Mouse (Mus musculus) limb, embryonic 11.5 days (tissue): ENCODE measurements at regions not wholly inside any gene's neighbourhood (a gene's known extent, or its start where the extent isn't known, plus 50 kb on each side); places are given as distances from the start of the nearest gene placed in this dataset.
A peak's percentile ranks its signal among the peaks of the same experiment; 100 is the strongest.
"Not testable (repeated sequence)": the region's sequence is repeated elsewhere in the genome, so short reads cannot be mapped to it uniquely, and the experiment has no call there.

Experiments used
- ATAC-seq: fragments of 200-750 bp; cut with Nextera tagmentation; 2 replicates; pipeline ENCODE4 v1.8.0; 2017; ENCODE audit warnings: low read depth; ENCODE audit not compliant: insufficient number of reproducible peaks, low FRiP score, low TSS enrichment
- DNase-seq: peaks from one replicate; pipeline ENCODE4 v3.0.0-alpha.2; 2015; ENCODE audit warnings: low spot score
- H3K27ac ChIP-seq: fragments of 300-500 bp; sonication (generic); replicated peaks from 2 replicates; pipeline ENCODE4 v1.5.1; 2014; ENCODE audit warnings: low read depth, mild to moderate bottlenecking, low read length
- H3K27me3 ChIP-seq: fragments of 300-500 bp; sonication (generic); 2 replicates; pipeline ENCODE4 v1.6.1; 2014; ENCODE audit warnings: mild to moderate bottlenecking, low read length, mixed read lengths; ENCODE audit not compliant: control insufficient read depth, insufficient read depth
- H3K36me3 ChIP-seq: fragments of 300-500 bp; sonication (generic); 2 replicates; pipeline ENCODE4 v1.6.1; 2014; ENCODE audit warnings: mild to moderate bottlenecking, low read length, moderate library complexity, mixed read lengths; ENCODE audit not compliant: control insufficient read depth, insufficient read depth
- H3K4me1 ChIP-seq: fragments of 300-500 bp; sonication (generic); 2 replicates; pipeline ENCODE4 v1.6.1; 2014; ENCODE audit warnings: low read length, mixed read lengths; ENCODE audit not compliant: control insufficient read depth, insufficient read depth
- H3K4me2 ChIP-seq: fragments of 300-500 bp; sonication (generic); 2 replicates; pipeline ENCODE4 v1.6.1; 2014; ENCODE audit warnings: low read depth, mild to moderate bottlenecking, moderate library complexity; ENCODE audit not compliant: severe bottlenecking
- H3K4me3 ChIP-seq: fragments of 300-500 bp; sonication (generic); 2 replicates; pipeline ENCODE4 v1.5.1; 2014; ENCODE audit warnings: low read depth, low read length
- H3K9ac ChIP-seq: fragments of 300-500 bp; sonication (generic); 2 replicates; pipeline ENCODE4 v1.6.1; 2014; ENCODE audit warnings: mild to moderate bottlenecking, low read length
- H3K9me3 ChIP-seq: fragments of 300-500 bp; sonication (generic); 2 replicates; pipeline ENCODE4 v1.6.1; 2016; ENCODE audit warnings: low read length; ENCODE audit not compliant: control insufficient read depth
- WGBS: fragments of 180-500 bp; shearing (Covaris S2); extraction: QIAGEN DNeasy Blood & Tissue Kit; methylation state at CpG from one replicate; pipeline ENCODE4 v1.1.7; 2014; 5-methylcytosine and 5-hydroxymethylcytosine counted together

- H3K4me3 ChIP-seq: no peak overlapping the region
- H3K36me3 ChIP-seq: no peaks in the 10 kb centered on the region
- H3K9ac ChIP-seq: no peak overlapping the region
- no peak overlapping the region for H3K4me2 ChIP-seq
- no peaks in the 10 kb centered on the region for H3K9me3 ChIP-seq
- WGBS: 71% methylated on average over 7 of the region's 7 CpGs
- H3K27ac ChIP-seq: no peak overlapping the region
- no peak for DNase-seq
- H3K4me1 ChIP-seq: no peaks in the 10 kb centered on the region
- H3K27me3 ChIP-seq: no peaks in the 10 kb centered on the region
- no peak for ATAC-seq
Observed at GRCm38 (mm10) chr13:107568701-107569121, 475.5 kb upstream of the Smim15 start.

DNA sequence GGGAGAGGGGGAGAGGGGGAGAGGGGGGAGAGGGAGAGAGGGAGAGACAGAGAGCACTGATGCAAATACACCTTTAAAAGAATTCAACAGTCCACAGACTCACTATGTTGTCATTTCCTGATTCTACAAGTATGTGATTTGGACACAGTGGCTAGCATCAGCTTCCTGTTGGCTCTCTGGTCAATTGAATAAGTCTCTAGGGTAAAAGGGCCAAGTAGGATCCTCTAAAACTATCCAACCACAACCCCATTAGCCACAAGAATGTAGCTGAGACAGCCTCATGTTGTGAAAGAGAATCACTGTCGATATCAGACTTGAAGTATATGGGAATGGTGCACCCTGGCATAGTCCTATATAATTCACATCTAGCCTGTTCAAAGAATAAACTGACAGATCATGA is 481.8 kb upstream of the Smim15 start:
- H3K36me3 ChIP-seq: no peaks in the 10 kb centered on the region
- H3K9me3 ChIP-seq: no peaks in the 10 kb centered on the region
- H3K27ac ChIP-seq: no peak overlapping the region
- H3K4me3 ChIP-seq: no peak overlapping the region
- WGBS: 82% methylated on average over 1 of the region's 1 CpGs
- no peak overlapping the region for H3K4me2 ChIP-seq
- no peak for ATAC-seq
- DNase-seq: no peak
- H3K9ac ChIP-seq: no peak overlapping the region
- no peaks in the 10 kb centered on the region for H3K4me1 ChIP-seq
- no peaks in the 10 kb centered on the region for H3K27me3 ChIP-seq

GRCm38 (mm10) chr13:107561529-107561928 is 482.7 kb upstream of the Smim15 start:
- no peaks in the 10 kb centered on the region for H3K36me3 ChIP-seq
- WGBS: 82% methylated on average over 2 of the region's 2 CpGs

GRCm38 (mm10) chr13:107555958-107556357 is 488.3 kb upstream of the Smim15 start:
- H3K27me3 ChIP-seq: no peaks in the 10 kb centered on the region
- H3K27ac ChIP-seq: no peak overlapping the region
- H3K4me3 ChIP-seq: no peak overlapping the region
- H3K9me3 ChIP-seq: no peaks in the 10 kb centered on the region
- no peak for ATAC-seq
- no peak overlapping the region for H3K4me2 ChIP-seq
- no peaks in the 10 kb centered on the region for H3K4me1 ChIP-seq
- H3K36me3 ChIP-seq: no peaks in the 10 kb centered on the region
- no peak for DNase-seq
- 93% methylated on average over 3 of the region's 3 CpGs for WGBS
- H3K9ac ChIP-seq: no peak overlapping the region

More at GRCm38 (mm10) chr13:107561529-107561928, 482.7 kb upstream of the Smim15 start:
- no peaks in the 10 kb centered on the region for H3K9me3 ChIP-seq
- H3K4me1 ChIP-seq: no peaks in the 10 kb centered on the region
- no peak overlapping the region for H3K27ac ChIP-seq
- no peak overlapping the region for H3K4me2 ChIP-seq
- H3K9ac ChIP-seq: no peak overlapping the region
- no peak for ATAC-seq
- no peaks in the 10 kb centered on the region for H3K27me3 ChIP-seq
- peak; percentile 7 for DNase-seq
- H3K4me3 ChIP-seq: no peak overlapping the region

DNA sequence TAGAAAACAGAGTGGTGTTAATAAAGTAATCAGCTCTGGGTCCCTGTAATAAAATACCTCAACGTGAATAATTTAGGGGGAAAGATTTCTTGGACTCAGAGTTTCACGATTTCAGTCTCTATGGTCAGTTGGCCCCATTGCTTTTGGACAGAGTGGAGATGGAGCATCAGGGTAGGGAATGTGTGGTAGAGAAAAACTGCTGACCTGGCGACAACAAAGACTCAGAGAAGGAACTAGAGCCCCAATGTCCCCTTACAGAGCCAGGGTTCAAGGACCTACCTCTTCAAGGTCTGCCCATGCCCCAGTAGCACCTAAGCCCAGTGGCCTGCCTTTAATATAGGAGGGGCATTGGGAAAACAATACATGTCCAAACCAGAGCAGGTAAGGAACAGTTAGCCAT is 490.2 kb upstream of the Smim15 start:
- Histone ChIP-seq H3K9me3 (no peaks in the 10 kb centered on the region), H3K9ac (no peak overlapping the region), H3K4me1 (no peaks in the 10 kb centered on the region), H3K4me2 (no peak overlapping the region), H3K27ac (no peak overlapping the region), H3K27me3 (no peaks in the 10 kb centered on the region), H3K36me3 (no peaks in the 10 kb centered on the region), H3K4me3 (no peak overlapping the region)
- no peak for DNase-seq
- 82% methylated on average over 3 of the region's 3 CpGs for WGBS
- ATAC-seq: no peak

- Histone ChIP-seq H3K27me3 (no peaks in the 10 kb centered on the region), H3K36me3 (no peaks in the 10 kb centered on the region), H3K4me3 (no peak overlapping the region), H3K4me2 (no peak overlapping the region), H3K27ac (no peak overlapping the region), H3K9ac (no peak overlapping the region), H3K4me1 (no peaks in the 10 kb centered on the region), H3K9me3 (no peaks in the 10 kb centered on the region)
- 92% methylated on average over 4 of the region's 4 CpGs for WGBS
- no peak for ATAC-seq
- DNase-seq: no peak
Observed at GRCm38 (mm10) chr13:107552165-107552564, 492.1 kb upstream of the Smim15 start.

DNA sequence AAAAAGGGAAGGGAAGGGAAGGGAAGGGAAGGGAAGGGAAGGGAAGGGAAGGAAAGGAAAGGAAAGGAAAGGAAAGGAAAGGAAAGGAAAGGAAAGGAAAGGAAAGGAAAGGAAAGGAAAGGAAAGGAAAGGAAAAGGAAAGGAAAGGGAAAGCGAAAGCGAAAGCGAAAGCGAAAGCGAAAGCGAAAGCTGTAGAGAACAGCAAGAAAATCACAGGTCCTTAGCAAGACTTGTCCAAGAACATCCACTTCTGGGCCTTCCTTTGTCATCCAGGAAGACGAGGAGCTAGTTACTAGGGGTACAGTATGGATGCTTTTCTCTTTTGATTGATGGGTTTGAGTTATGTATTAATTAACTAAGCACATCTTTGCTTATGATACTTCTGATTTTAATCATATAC is 494.3 kb upstream of the Smim15 start:
- not testable (repeated sequence) for H3K4me1 ChIP-seq, H3K4me3 ChIP-seq, ATAC-seq, H3K4me2 ChIP-seq, H3K9me3 ChIP-seq, H3K27ac ChIP-seq, H3K9ac ChIP-seq, DNase-seq, H3K36me3 ChIP-seq, H3K27me3 ChIP-seq
- 91% methylated on average over 7 of the region's 7 CpGs for WGBS

DNA sequence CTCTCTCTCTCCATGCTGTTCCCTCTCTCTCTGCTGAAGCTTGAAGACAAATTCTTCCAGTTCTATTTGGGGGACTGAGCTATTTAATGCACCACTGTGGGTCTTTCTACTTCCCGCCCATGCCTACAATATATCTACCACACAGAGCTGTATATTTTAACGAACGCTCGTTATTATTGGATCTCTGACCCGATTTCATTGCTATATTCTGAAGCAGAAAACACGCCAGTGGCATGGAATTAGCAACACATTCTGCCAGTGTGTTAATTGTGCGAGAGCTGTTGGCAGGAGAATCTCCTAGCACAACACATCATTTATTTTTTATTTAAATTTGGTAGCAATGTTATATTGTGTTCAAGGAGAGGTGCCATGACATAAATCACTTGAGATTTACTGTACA is 497.2 kb upstream of the Smim15 start:
- H3K9me3 ChIP-seq: no peaks in the 10 kb centered on the region
- no peak overlapping the region for H3K27ac ChIP-seq
- no peaks in the 10 kb centered on the region for H3K27me3 ChIP-seq
- no peak overlapping the region for H3K9ac ChIP-seq
- no peak overlapping the region for H3K4me3 ChIP-seq
- WGBS: 74% methylated on average over 7 of the region's 7 CpGs
- DNase-seq (no peak), ATAC-seq (no peak)
- H3K4me1 ChIP-seq: no peaks in the 10 kb centered on the region
- H3K4me2 ChIP-seq: no peak overlapping the region
- no peaks in the 10 kb centered on the region for H3K36me3 ChIP-seq

- no peak overlapping the region for H3K9ac ChIP-seq
- no peaks in the 10 kb centered on the region for H3K36me3 ChIP-seq
- H3K4me1 ChIP-seq: no peaks in the 10 kb centered on the region
- DNase-seq (no peak), ATAC-seq (no peak)
- H3K9me3 ChIP-seq: no peaks in the 10 kb centered on the region
- H3K4me3 ChIP-seq: no peak overlapping the region
- H3K27me3 ChIP-seq: no peaks in the 10 kb centered on the region
- WGBS: 69% methylated on average over 10 of the region's 10 CpGs
- H3K27ac ChIP-seq: no peak overlapping the region
- no peak overlapping the region for H3K4me2 ChIP-seq
Observed at GRCm38 (mm10) chr13:107546181-107546900, 497.9 kb upstream of the Smim15 start.
